Mouse (Mus musculus) embryonic facial prominence, embryonic 11.5 days (tissue): ENCODE results near the gene Fam45a. TPM values are rescaled to one million over a fixed set of nuclear protein-coding genes. Genes with fewer than 3 reads are reported as not detected.

ENCODE experiments used
- microRNA-seq: library from miRNA; unstranded; fragments of <30 nt; microRNA quantifications from one replicate; pipeline ENCODE4, GENCODE M21; 2016; ENCODE audit warnings: borderline number of aligned reads
- polyA plus RNA-seq: library from polyadenylated mRNA; unstranded; fragments of >200 nt; fragmentation: Nextera tagmentation; extraction: Ambion mirVana; gene quantifications from 2 replicates; pipeline ENCODE4 v1.2.1, GENCODE M21; 2014

The Fam45a gene
- polyA plus RNA-seq, 1 experiment from 2014 or later = 35.8 TPM

Small RNA genes lying within 50 kb of the gene (microRNA-seq; reads per million reads assigned to microRNA genes)
- gene mmu-mir-3084-1 = not detected

Other genes starting within 250 kb of the Fam45a start
- gene Cacul1, start 230.6 kb upstream of the Fam45a start, polyA plus RNA-seq = 32.9 and 34.0 TPM in 2 replicates
- gene Nanos1, start 55.6 kb upstream of the Fam45a start, polyA plus RNA-seq = 2.3 TPM in 2 replicates
- 184 and 200 TPM in 2 replicates for gene Eif3a, start 20.9 kb upstream of the Fam45a start, polyA plus RNA-seq
- gene Sfxn4, start 49.9 kb downstream of the Fam45a start, polyA plus RNA-seq = 14.0 and 15.1 TPM in 2 replicates
- gene Prdx3, start 63.0 kb downstream of the Fam45a start, polyA plus RNA-seq = 114 and 125 TPM in 2 replicates
- 2.1 and 2.8 TPM in 2 replicates for gene Grk5, start 78.2 kb downstream of the Fam45a start, polyA plus RNA-seq